Mouse (Mus musculus) small intestine, adult 2 months (tissue): ENCODE results near the gene Nfix.

Experiments
- CTCF ChIP-seq: fragments of 200-500 bp; IDR thresholded peaks from 2 replicates; pipeline ENCODE4 v1.5.1; 2012; ENCODE audit warnings: low read depth, mild to moderate bottlenecking, control low read depth, inconsistent platforms, low read length, moderate library complexity, mixed read lengths; ENCODE audit not compliant: insufficient replicate concordance, insufficient read length; ENCODE audit errors: extremely low read depth
- POLR2A ChIP-seq: fragments of 200-500 bp; IDR thresholded peaks from 2 replicates; pipeline ENCODE4 v1.6.1; 2012; ENCODE audit warnings: low read depth, mild to moderate bottlenecking, control low read depth, inconsistent platforms, low read length, moderate library complexity

DNA sequence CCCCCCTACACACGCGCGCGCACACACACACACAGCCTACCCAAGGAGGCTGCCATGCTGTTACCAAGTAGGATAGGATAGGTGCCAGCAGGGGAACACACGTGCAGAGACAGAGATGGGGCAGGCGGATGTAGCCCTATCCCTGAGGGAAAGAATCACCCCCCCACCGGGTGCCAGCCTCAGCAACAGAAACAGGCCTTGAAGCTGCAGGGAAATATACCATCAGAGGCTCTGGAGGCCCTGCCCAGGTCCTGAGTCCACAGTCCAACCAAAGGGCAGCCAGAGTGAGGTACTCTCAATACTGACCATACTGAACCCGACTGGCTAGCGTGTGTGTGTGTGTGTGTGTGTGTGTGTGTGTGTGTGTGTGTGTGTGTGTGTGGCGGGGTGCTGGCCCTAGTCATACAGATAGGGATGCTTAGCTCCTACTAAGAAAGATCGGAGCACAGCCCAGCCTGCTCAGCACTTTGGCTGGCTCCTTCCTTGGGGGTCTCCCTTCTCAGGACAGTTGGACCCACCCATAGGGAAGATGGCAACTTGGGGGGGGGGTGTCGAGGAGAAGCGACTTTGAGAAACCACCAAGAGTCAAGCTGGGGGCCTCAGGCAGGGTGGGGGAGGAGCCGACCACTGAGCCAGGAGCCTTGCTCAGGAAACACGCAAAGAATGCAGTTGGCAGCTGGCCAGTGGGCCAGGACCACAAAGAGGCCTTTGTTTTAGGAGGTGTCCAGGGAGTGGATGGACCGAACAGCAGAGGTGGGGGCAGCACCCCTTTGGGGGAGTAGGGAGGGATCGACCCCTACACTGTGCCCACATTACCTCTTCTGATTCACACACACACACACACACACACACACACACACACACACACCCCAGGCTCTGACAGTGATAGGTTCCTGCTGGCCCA lies 56.4 kb downstream of the Nfix start:
- TF ChIP-seq CTCF, result no peak
- TF ChIP-seq POLR2A, result no peak
